ENCODE assay signal across 35 mouse cellular contexts in the genomic region with DNA sequence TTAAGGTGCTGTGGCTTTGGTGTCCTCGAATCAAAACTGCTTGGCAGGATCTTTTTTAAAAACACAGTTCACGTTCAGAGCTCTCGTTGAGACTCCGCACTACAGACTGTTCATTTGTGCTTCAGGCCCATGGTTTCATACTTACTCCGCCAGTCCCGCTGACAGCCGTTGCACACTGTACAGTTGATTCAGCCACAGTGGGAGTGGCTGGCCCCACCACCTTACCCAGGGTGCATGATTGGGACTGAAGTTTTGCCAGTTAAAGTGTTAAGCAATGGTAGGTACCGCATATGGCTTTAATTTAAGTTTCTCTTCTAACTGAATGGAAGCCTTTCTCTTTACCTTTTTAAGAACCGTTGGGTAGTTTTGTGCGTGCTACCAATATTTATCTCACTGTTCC. TPM values are rescaled to one million over a fixed set of nuclear protein-coding genes. Genes with fewer than 3 reads are reported as not detected.
DNase-seq lines count a peak whose midpoint lies in the region; ATAC-seq lines count a peak whose summit lies in the region.
"Had no signal": no experiment of that assay in that cellular context is flagged by ENCODE, and none has a peak within 500 bp of the region (broad histone marks: within the 10 kb centered on the region; RNA-seq: fewer than 3 reads in every experiment).

No protein-coding gene starts in this region.

- DNase-seq in NIH3T3 (ENCODE audit: low read depth) (peak; percentile 68), MN1 (ENCODE audit: low spot score) (no peak)
- no peak for DNase-seq in limb, embryonic 10.5 days (ENCODE audit: low spot score)
- no peak for DNase-seq in spleen, adult 12 weeks (ENCODE audit: low spot score)
- no peak for DNase-seq in adrenal gland, adult 8-10 months
- DNase-seq: adrenal gland, postnatal 36 days; cerebellum, adult 18-20 months; cerebellum, postnatal 10 days; gastrocnemius, postnatal 25 days; heart, adult 2 months; heart, postnatal 10 days; kidney, adult 8-10 months; kidney, postnatal 4 days; left cerebral cortex, postnatal 4 days; liver, embryonic 13.5 days; lung, adult 18-20 months; right cerebral cortex, adult 18-20 months; thymus, adult 18-20 months; thymus, postnatal 25 days had no signal

- H3K4me2 ChIP-seq in embryonic facial prominence, embryonic 13.5 days = no peak overlapping the region
- H3K4me2 ChIP-seq in limb, embryonic 15.5 days = no peak overlapping the region
- H3K4me2 ChIP-seq: heart, embryonic 13.5 days; hindbrain, embryonic 12.5 days; intestine, embryonic 15.5 days; liver, embryonic 13.5 days; neural tube, embryonic 12.5 days had no signal

- H3K27ac ChIP-seq in embryonic facial prominence, embryonic 13.5 days = peak overlapping the region; percentile 52
- peak overlapping the region; percentile 50; the same call in 1 of the 2 replicates for H3K27ac ChIP-seq in limb, embryonic 10.5 days
- peak overlapping the region; percentile 65 for H3K27ac ChIP-seq in limb, embryonic 15.5 days
- H3K27ac ChIP-seq: heart, adult 2 months; heart, embryonic 13.5 days; hindbrain, postnatal 0 days; intestine, embryonic 15.5 days; kidney, postnatal 0 days; liver, embryonic 13.5 days; macrophage; midbrain, embryonic 10.5 days; neural tube, embryonic 12.5 days; stomach, postnatal 0 days had no signal

- 0 out of 2 replicates have a peak, but pooled peaks cover 6% of the 10 kb centered on the region for H3K4me1 ChIP-seq in embryonic facial prominence, embryonic 13.5 days
- H3K4me1 ChIP-seq in limb, embryonic 10.5 days = peaks cover 10% of the 10 kb centered on the region
- H3K4me1 ChIP-seq in limb, embryonic 15.5 days = peaks cover 9% of the 10 kb centered on the region
- H3K4me1 ChIP-seq: intestine, embryonic 15.5 days; liver, embryonic 13.5 days; midbrain, embryonic 10.5 days; neural tube, embryonic 12.5 days had no signal

- H3K27me3 ChIP-seq in embryonic facial prominence, embryonic 13.5 days = no peaks in the 10 kb centered on the region
- H3K27me3 ChIP-seq in limb, embryonic 10.5 days (ENCODE audit: low read depth, poor library complexity, severe bottlenecking) = no peaks in the 10 kb centered on the region
- no peaks in the 10 kb centered on the region for H3K27me3 ChIP-seq in limb, embryonic 15.5 days
- H3K27me3 ChIP-seq: heart, embryonic 13.5 days; hindbrain, embryonic 12.5 days; intestine, embryonic 15.5 days; liver, embryonic 13.5 days; neural tube, embryonic 12.5 days had no signal

- no peaks in the 10 kb centered on the region for H3K9me3 ChIP-seq in embryonic facial prominence, embryonic 13.5 days
- H3K9me3 ChIP-seq in limb, embryonic 10.5 days (replicated peaks) = no peaks in the 10 kb centered on the region
- H3K9me3 ChIP-seq in limb, embryonic 15.5 days = no peaks in the 10 kb centered on the region
- H3K9me3 ChIP-seq: G1E; heart, embryonic 13.5 days; hindbrain, embryonic 12.5 days; intestine, embryonic 15.5 days; liver, embryonic 13.5 days; midbrain, embryonic 10.5 days; neural tube, embryonic 12.5 days had no signal

- 64% methylated on average over 10 of the region's 10 CpGs for WGBS in embryonic facial prominence, embryonic 13.5 days
- WGBS in limb, embryonic 10.5 days = 84% methylated on average over 10 of the region's 10 CpGs
- 44% methylated on average over 10 of the region's 10 CpGs for WGBS in limb, embryonic 15.5 days

- H3K4me3 ChIP-seq in embryonic facial prominence, embryonic 13.5 days = no peak overlapping the region
- no peak overlapping the region for H3K4me3 ChIP-seq in limb, embryonic 10.5 days
- no peak overlapping the region for H3K4me3 ChIP-seq in limb, embryonic 15.5 days
- H3K4me3 ChIP-seq: heart, adult 2 months; heart, embryonic 13.5 days; hindbrain, embryonic 12.5 days; intestine, embryonic 15.5 days; liver, embryonic 13.5 days; midbrain, embryonic 10.5 days; myocyte; neural tube, embryonic 12.5 days had no signal

- peaks cover 29% of the 10 kb centered on the region for H3K36me3 ChIP-seq in embryonic facial prominence, embryonic 13.5 days
- H3K36me3 ChIP-seq in limb, embryonic 10.5 days = peaks cover 43% of the 10 kb centered on the region
- H3K36me3 ChIP-seq in limb, embryonic 15.5 days = peaks cover 19% of the 10 kb centered on the region

- H3K9ac ChIP-seq in embryonic facial prominence, embryonic 13.5 days = no peak overlapping the region
- H3K9ac ChIP-seq in limb, embryonic 15.5 days = no peak overlapping the region
- H3K9ac ChIP-seq: heart, embryonic 13.5 days; hindbrain, embryonic 12.5 days; intestine, embryonic 15.5 days; liver, embryonic 13.5 days; neural tube, embryonic 12.5 days had no signal

- no peak for ATAC-seq in embryonic facial prominence, embryonic 13.5 days (ENCODE audit: insufficient number of reproducible peaks, insufficient read depth, low FRiP score, low TSS enrichment, low read depth)
- no peak; the same call in 1 of the 2 replicates for ATAC-seq in limb, embryonic 15.5 days (ENCODE audit: insufficient number of reproducible peaks, low FRiP score, low TSS enrichment, low read depth)
- ATAC-seq: forebrain, embryonic 14.5 days; hindbrain, postnatal 0 days; intestine, embryonic 15.5 days; lung, postnatal 0 days had no signal

RNA-seq across cellular contexts. Expression of gene Tomm34, which starts 44.6 kb away (rescaled TPM):
- polyA plus RNA-seq in embryonic facial prominence, embryonic 13.5 days (2015; fragmentation: Nextera tagmentation; extraction: Ambion mirVana) = 59.1 and 59.3 TPM in 2 replicates
- 60.3 and 66.4 TPM in 2 replicates for polyA plus RNA-seq in limb, embryonic 10.5 days (2016; fragmentation: Nextera tagmentation; extraction: Ambion mirVana)
- polyA plus RNA-seq in limb, embryonic 15.5 days (2015; fragmentation: Nextera tagmentation; extraction: Ambion mirVana) = 49.1 and 53.7 TPM in 2 replicates
- total RNA-seq in adrenal gland, adult 8-10 months (2022) = 10 to 100 TPM; 44.9 to 54.8 (median 45.7) TPM

RNA-seq across cellular contexts. Expression of gene Stk4, which starts 45.4 kb away (rescaled TPM):
- polyA plus RNA-seq in embryonic facial prominence, embryonic 13.5 days (2015; fragmentation: Nextera tagmentation; extraction: Ambion mirVana) = 19.0 and 19.8 TPM in 2 replicates
- polyA plus RNA-seq in limb, embryonic 10.5 days (2016; fragmentation: Nextera tagmentation; extraction: Ambion mirVana) = 30.4 and 32.8 TPM in 2 replicates
- polyA plus RNA-seq in limb, embryonic 15.5 days (2015; fragmentation: Nextera tagmentation; extraction: Ambion mirVana) = 17.7 and 19.6 TPM in 2 replicates
- 10 to 100 TPM; 27.4 to 38.9 (median 36.4) TPM for total RNA-seq in adrenal gland, adult 8-10 months (2022)

RNA-seq across cellular contexts. Expression of gene Kcns1, which starts 55.4 kb away (rescaled TPM):
- polyA plus RNA-seq in embryonic facial prominence, embryonic 13.5 days (2015; fragmentation: Nextera tagmentation; extraction: Ambion mirVana) = 0.80 and 1.2 TPM in 2 replicates
- 0.15 TPM in 1 of 2 replicates, not detected in the other for polyA plus RNA-seq in limb, embryonic 10.5 days (2016; fragmentation: Nextera tagmentation; extraction: Ambion mirVana)
- polyA plus RNA-seq in limb, embryonic 15.5 days (2015; fragmentation: Nextera tagmentation; extraction: Ambion mirVana) = 2.0 and 3.6 TPM in 2 replicates
- total RNA-seq in adrenal gland, adult 8-10 months (2022) = under 1 TPM in 1 of 4 experiments, not detected in 3; 0.14 TPM
- total RNA-seq: adrenal gland, adult 18-20 months; adrenal gland, postnatal 36 days; G1E; heart, adult 2 months had no signal
- polyA plus RNA-seq: G1E; liver, embryonic 13.5 days; lung, postnatal 0 days; macrophage; midbrain, embryonic 10.5 days; myocyte had no signal
